Mouse (Mus musculus): Measurements from ENCODE around the gene Hoxd1.

DNA sequence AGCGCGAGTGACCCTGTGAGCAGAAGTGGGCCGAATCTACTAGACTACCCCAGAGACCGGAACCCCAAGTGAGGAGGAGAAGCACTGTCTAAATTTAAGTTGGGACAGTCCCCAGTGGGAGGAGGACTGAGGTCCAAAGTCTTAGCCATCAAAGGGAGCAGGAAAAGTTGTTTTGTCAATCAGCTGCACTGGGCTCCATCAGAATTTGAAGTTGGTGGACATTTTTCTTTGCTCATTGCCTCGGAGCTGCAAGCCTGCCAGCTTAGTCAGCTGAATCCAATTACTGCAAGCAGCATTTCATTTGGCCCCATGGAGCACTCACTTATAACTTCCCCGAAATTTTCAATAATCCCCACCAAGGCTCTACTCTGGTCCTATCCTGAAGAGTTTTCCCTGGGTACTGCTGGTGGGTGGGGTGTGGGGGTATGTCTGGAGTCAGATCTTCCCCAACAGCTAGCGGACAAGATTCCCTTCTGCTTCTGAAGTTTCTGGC lies 25.2 kb upstream of the Hoxd1 start:
- TF ChIP-seq CTCF (IDR thresholded peaks at IDR 0.05; ENCODE audit: low read depth) (no peak), EP300 (optimal IDR thresholded peaks at IDR 0.05) (no peak)
